Mouse (Mus musculus): ENCODE measurements around the gene Sirt5. TPM values are rescaled to one million over a fixed set of nuclear protein-coding genes. Genes with fewer than 3 reads are reported as not detected.

The Sirt5 gene
- polyA plus RNA-seq, 1 experiment from 2014 or later = 8.1 TPM

GRCm38 (mm10) chr13:43444717-43445116 lies 79.4 kb downstream of the Sirt5 start:
- peaks cover 15% of the 10 kb centered on the region for H3K4me1 ChIP-seq
- no peak overlapping the region for H3K27ac ChIP-seq
- H3K4me3 ChIP-seq = no peak overlapping the region
- no peak for ATAC-seq
- H3K9me3 ChIP-seq (replicated peaks) = no peaks in the 10 kb centered on the region
- H3K4me2 ChIP-seq = no peak overlapping the region
- no peak overlapping the region for H3K9ac ChIP-seq
- no peaks in the 10 kb centered on the region for H3K36me3 ChIP-seq
- no peaks in the 10 kb centered on the region for H3K27me3 ChIP-seq (replicated peaks)
- 86% methylated on average over 3 of the region's 3 CpGs for whole genome bisulfite sequencing (ENCODE audit: insufficient replicate concordance)

Other genes with a start within 250 kb of the Sirt5 start
- 20.0 and 20.7 TPM in 2 replicates for gene Tbc1d7, start 194.0 kb upstream of the Sirt5 start, polyA plus RNA-seq (2016; fragmentation: Nextera tagmentation; extraction: Ambion mirVana)
- 0.18 and 0.54 TPM in 2 replicates for gene Gfod1, start 61.3 kb upstream of the Sirt5 start, polyA plus RNA-seq (2016; fragmentation: Nextera tagmentation; extraction: Ambion mirVana)
- 169 and 175 TPM in 2 replicates for gene Nol7, start 32.9 kb downstream of the Sirt5 start, polyA plus RNA-seq (2016; fragmentation: Nextera tagmentation; extraction: Ambion mirVana)
- gene Ranbp9, start 115.8 kb downstream of the Sirt5 start, polyA plus RNA-seq (2016; fragmentation: Nextera tagmentation; extraction: Ambion mirVana) = 3.3 and 4.5 TPM in 2 replicates
- gene Mcur1, start 194.7 kb downstream of the Sirt5 start, polyA plus RNA-seq (2016; fragmentation: Nextera tagmentation; extraction: Ambion mirVana) = 8.3 and 9.0 TPM in 2 replicates